Mouse (Mus musculus) stomach, postnatal 0 days (tissue): ENCODE measurements around the gene Arrdc5. TPM values are rescaled to one million over a fixed set of nuclear protein-coding genes. Genes with fewer than 3 reads are reported as not detected.

ENCODE experiments used
- ATAC-seq: fragments of 200-750 bp; cut with Nextera tagmentation; 2 replicates; pipeline ENCODE4 v1.8.0; 2017; ENCODE audit not compliant: low FRiP score, low TSS enrichment
- DNase-seq: peaks from one replicate; pipeline ENCODE4 v3.0.0-alpha.2; 2016; ENCODE audit warnings: low spot score
- H3K27ac ChIP-seq: fragments of 300-500 bp; sonication (generic); replicated peaks from 2 replicates; pipeline ENCODE4 v1.5.1; 2014; ENCODE audit warnings: mild to moderate bottlenecking, control low read depth
- H3K27me3 ChIP-seq: fragments of 300-500 bp; sonication (generic); 2 replicates; pipeline ENCODE4 v1.6.1; 2014; ENCODE audit warnings: low read length; ENCODE audit not compliant: control insufficient read depth, insufficient read depth
- H3K36me3 ChIP-seq: fragments of 300-500 bp; sonication (generic); 2 replicates; pipeline ENCODE4 v1.6.1; 2014; ENCODE audit warnings: low read length, mixed read lengths; ENCODE audit not compliant: control insufficient read depth, insufficient read depth
- H3K4me1 ChIP-seq: fragments of 300-500 bp; sonication (generic); replicated peaks from 2 replicates; pipeline ENCODE4 v1.6.1; 2014; ENCODE audit warnings: antibody characterized with exemption; ENCODE audit not compliant: control insufficient read depth, insufficient read depth
- H3K4me2 ChIP-seq: fragments of 300-500 bp; sonication (generic); replicated peaks from 2 replicates; pipeline ENCODE4 v1.6.1; 2014; ENCODE audit warnings: low read depth, mild to moderate bottlenecking, control low read depth, moderate library complexity
- H3K4me3 ChIP-seq: fragments of 300-500 bp; sonication (generic); 2 replicates; pipeline ENCODE4 v1.5.1; 2014; ENCODE audit warnings: low read depth, low read length, control low read depth
- H3K9ac ChIP-seq: fragments of 300-500 bp; sonication (generic); 2 replicates; pipeline ENCODE4 v1.6.1; 2014; ENCODE audit warnings: mild to moderate bottlenecking, low read length, control low read depth, mixed read lengths
- H3K9me3 ChIP-seq: fragments of 300-500 bp; sonication (generic); 2 replicates; pipeline ENCODE4 v1.6.1; 2016; ENCODE audit warnings: low read length; ENCODE audit not compliant: control insufficient read depth
- CTCF ChIP-seq: IDR thresholded peaks from 2 replicates; pipeline ENCODE4 v1.5.1; 2016; ENCODE audit warnings: antibody characterized with exemption, low read depth, mild to moderate bottlenecking, moderate library complexity
- EP300 ChIP-seq: optimal IDR thresholded peaks from 2 replicates; pipeline ENCODE3; 2016; ENCODE audit warnings: antibody characterized with exemption
- WGBS: fragments of 180-500 bp; shearing (Covaris S2); extraction: QIAGEN DNeasy Blood & Tissue Kit; methylation state at CpG from one replicate; pipeline ENCODE4 v1.1.7; 2014; 5-methylcytosine and 5-hydroxymethylcytosine counted together
- polyA plus RNA-seq: library from polyadenylated mRNA; unstranded; fragments of >200 nt; fragmentation: Nextera tagmentation; extraction: Ambion mirVana; gene quantifications from 2 replicates; pipeline ENCODE4 v1.2.1, GENCODE M21; 2015

Gene Arrdc5
- polyA plus RNA-seq, 1 experiment from 2014 or later, result not detected

- Histone ChIP-seq H3K9ac (no peak overlapping the region), H3K9me3 (no peaks in the 10 kb centered on the region), H3K27ac (no peak overlapping the region), H3K4me2 (no peak overlapping the region), H3K27me3 (no peaks in the 10 kb centered on the region), H3K4me3 (no peak overlapping the region), H3K4me1 (peaks cover 4% of the 10 kb centered on the region), H3K36me3 (0 out of 2 replicates have a peak, but pooled peaks cover under 1% of the 10 kb centered on the region)
- 58% methylated on average over 3 of the region's 3 CpGs for WGBS
- ATAC-seq, result no peak
- no peak for DNase-seq
- TF ChIP-seq EP300, result no peak
- TF ChIP-seq CTCF, result no peak
Measured at GRCm38 (mm10) chr17:56266271-56266670, 33.8 kb downstream of the Arrdc5 start.

DNA sequence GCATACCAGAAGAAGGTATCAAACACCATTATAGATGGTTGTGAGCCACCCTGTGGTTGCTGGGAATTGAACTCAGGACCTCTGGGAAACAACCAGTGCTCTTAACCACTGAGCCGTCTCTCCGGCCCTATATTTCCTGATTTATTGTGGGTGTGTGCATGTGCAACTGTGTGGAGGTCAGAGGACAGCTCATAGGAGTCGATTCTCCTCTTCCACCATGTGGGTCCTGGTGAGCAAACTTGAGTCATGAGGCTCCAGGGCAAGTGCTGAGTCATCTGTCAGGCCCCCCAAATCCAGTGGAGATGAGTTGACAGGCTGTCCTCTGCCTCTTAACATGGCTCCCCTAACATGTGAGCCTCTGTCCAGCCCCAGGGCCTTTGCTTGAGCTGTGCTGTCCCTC is 34.2 kb downstream of the Arrdc5 start:
- H3K9me3 ChIP-seq, result no peaks in the 10 kb centered on the region
- TF ChIP-seq EP300 (no peak), CTCF (no peak)
- no peak overlapping the region for H3K9ac ChIP-seq
- WGBS, result 65% methylated on average over 3 of the region's 3 CpGs
- DNase-seq (no peak), ATAC-seq (no peak)
- H3K27me3 ChIP-seq, result no peaks in the 10 kb centered on the region
- H3K4me1 ChIP-seq, result peaks cover 4% of the 10 kb centered on the region
- H3K4me2 ChIP-seq, result no peak overlapping the region
- no peaks in the 10 kb centered on the region for H3K36me3 ChIP-seq
- no peak overlapping the region for H3K27ac ChIP-seq
- no peak overlapping the region for H3K4me3 ChIP-seq

DNA sequence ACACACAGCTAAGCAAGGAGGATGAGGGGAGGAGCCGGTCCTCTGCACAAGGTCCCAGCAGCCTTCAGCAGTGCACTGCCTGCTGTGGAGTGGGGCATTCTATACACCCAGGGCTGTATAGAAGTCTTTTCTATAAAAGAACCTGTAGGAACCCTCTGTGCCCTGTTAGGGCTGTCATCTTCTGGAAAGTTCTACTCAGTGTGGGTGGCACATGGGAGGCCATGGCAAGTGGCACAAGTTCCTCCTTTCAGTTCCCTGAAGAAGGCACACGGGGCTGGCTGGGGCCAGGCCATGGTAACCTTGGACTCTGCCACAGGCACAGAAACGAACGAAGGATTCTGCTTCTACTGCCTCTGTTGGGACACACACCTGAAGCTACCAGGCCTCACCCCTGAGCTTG is 35.1 kb downstream of the Arrdc5 start:
- peaks cover 4% of the 10 kb centered on the region for H3K4me1 ChIP-seq
- WGBS, result 95% methylated on average over 4 of the region's 4 CpGs

DNA sequence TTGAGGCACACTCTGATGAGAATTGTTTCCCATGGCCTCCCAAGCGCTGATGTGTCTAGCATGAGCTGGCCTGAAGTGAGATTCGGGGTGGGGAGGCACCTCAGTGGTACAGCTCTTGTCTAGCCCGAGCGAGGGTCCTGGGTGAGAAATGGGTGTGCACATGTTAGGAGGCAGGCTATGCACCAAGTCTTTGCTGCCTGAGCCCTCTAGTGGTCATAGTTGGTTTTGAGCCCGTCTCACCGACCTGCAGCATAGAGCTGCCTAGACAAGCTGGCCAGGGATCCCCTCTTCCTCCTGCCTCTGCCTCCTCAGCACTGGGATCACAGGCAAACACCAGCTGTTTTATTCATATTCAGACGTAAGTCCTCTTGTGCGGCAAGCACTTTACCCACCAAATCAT is 36.1 kb downstream of the Arrdc5 start:
- peaks cover 3% of the 10 kb centered on the region; the same call in 1 of the 2 replicates for H3K4me1 ChIP-seq
- no peak overlapping the region for H3K9ac ChIP-seq
- DNase-seq (peak; percentile 82), ATAC-seq (peak; percentile 59; the same call in 1 of the 2 replicates)
- no peaks in the 10 kb centered on the region for H3K27me3 ChIP-seq
- WGBS, result 16% methylated on average over 8 of the region's 8 CpGs
- peaks cover 10% of the 10 kb centered on the region for H3K36me3 ChIP-seq
- H3K4me3 ChIP-seq, result no peak overlapping the region
- no peak overlapping the region for H3K27ac ChIP-seq
- no peak overlapping the region for H3K4me2 ChIP-seq
- TF ChIP-seq CTCF (peak; percentile 85), EP300 (no peak)
- no peaks in the 10 kb centered on the region for H3K9me3 ChIP-seq

More for the DNA sequence above, 35.1 kb downstream of the Arrdc5 start:
- DNase-seq (no peak), ATAC-seq (no peak)
- H3K27ac ChIP-seq, result no peak overlapping the region
- peaks cover 3% of the 10 kb centered on the region; the same call in 1 of the 2 replicates for H3K36me3 ChIP-seq
- no peak overlapping the region for H3K4me2 ChIP-seq
- H3K9ac ChIP-seq, result no peak overlapping the region
- TF ChIP-seq CTCF, result no peak
- H3K27me3 ChIP-seq, result no peaks in the 10 kb centered on the region
- no peaks in the 10 kb centered on the region for H3K9me3 ChIP-seq
- no peak overlapping the region for H3K4me3 ChIP-seq

DNA sequence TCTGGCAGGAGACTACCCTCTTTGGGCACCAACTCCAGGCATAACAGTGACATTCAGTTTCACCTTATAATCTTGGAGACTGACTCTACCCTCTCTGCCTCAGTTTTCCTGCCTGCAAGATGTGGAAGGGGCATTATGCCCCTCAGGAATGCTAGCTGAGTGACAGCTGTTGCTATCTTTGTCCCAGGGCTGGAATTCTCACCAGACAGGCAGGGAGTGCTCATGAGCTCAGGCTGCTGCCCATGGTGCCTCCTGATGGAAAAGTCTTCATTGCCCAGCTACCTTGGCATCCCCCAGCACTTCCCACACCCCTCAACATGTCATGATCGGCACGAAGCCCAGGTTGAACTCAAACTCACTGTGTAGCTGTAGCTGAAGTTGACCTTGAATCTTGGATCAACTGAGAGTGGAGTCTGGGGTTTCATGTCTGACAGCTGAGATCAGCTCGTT is 37.4 kb downstream of the Arrdc5 start:
- DNase-seq (no peak), ATAC-seq (no peak)
- no peak overlapping the region; the same call in 1 of the 2 replicates for H3K9ac ChIP-seq
- TF ChIP-seq EP300 (no peak), CTCF (no peak)
- WGBS, result 71% methylated on average over 3 of the region's 3 CpGs
- H3K4me1 ChIP-seq, result peaks cover 3% of the 10 kb centered on the region; the same call in 1 of the 2 replicates
- H3K4me3 ChIP-seq, result no peak overlapping the region
- H3K27me3 ChIP-seq, result no peaks in the 10 kb centered on the region
- H3K36me3 ChIP-seq, result peaks cover 10% of the 10 kb centered on the region
- no peaks in the 10 kb centered on the region for H3K9me3 ChIP-seq
- no peak overlapping the region for H3K27ac ChIP-seq
- H3K4me2 ChIP-seq, result no peak overlapping the region

- no peak for TF ChIP-seq CTCF
- TF ChIP-seq EP300, result no peak
- WGBS, result 62% methylated on average over 3 of the region's 3 CpGs
- Histone ChIP-seq H3K4me2 (no peak overlapping the region), H3K9me3 (no peaks in the 10 kb centered on the region), H3K9ac (no peak overlapping the region), H3K27ac (peak overlapping the region; percentile 30), H3K4me3 (no peak overlapping the region), H3K4me1 (peaks cover 3% of the 10 kb centered on the region; the same call in 1 of the 2 replicates), H3K36me3 (peaks cover 10% of the 10 kb centered on the region), H3K27me3 (no peaks in the 10 kb centered on the region)
- DNase-seq, result peak; percentile 66
- peak; percentile 41; the same call in 1 of the 2 replicates for ATAC-seq
Measured at GRCm38 (mm10) chr17:56261166-56261565, 38.9 kb downstream of the Arrdc5 start.
